Mouse (Mus musculus) MEL (cell line): ENCODE results near the gene Synrg. TPM values are rescaled to one million over a fixed set of nuclear protein-coding genes. Genes with fewer than 3 reads are reported as not detected.
A peak's percentile ranks its signal among the peaks of the same experiment; 100 is the strongest.

Source experiments
- DNase-seq: peaks from one replicate; pipeline ENCODE4 v3.0.0; 2011; ENCODE audit warnings: low read depth, low spot score
- H3K27ac ChIP-seq: 2 replicates; pipeline ENCODE4 v1.5.1; 2012; ENCODE audit warnings: low read depth, mild to moderate bottlenecking, control low read depth, low read length, moderate library complexity; ENCODE audit not compliant: control insufficient read depth
- H3K27me3 ChIP-seq, 2 experiments: fragments of 150-350 bp in 1 of 2; sonication (generic) in 1 of 2; 2 replicates each; pipeline ENCODE4 v1.6.1; 2012; ENCODE audit warnings: low read length in 2 of 2, mild to moderate bottlenecking in 2 of 2, improper control_type of control experiment in 1 of 2, moderate library complexity in 1 of 2; ENCODE audit not compliant: insufficient read depth in 2 of 2, control insufficient read depth in 1 of 2
- H3K36me3 ChIP-seq, 2 experiments: 2 replicates each; pipeline ENCODE4 v1.6.1; 2012 to 2014; ENCODE audit warnings: low read length in 2 of 2, improper control_type of control experiment in 1 of 2, inconsistent platforms in 1 of 2, mild to moderate bottlenecking in 1 of 2; ENCODE audit not compliant: insufficient read depth in 2 of 2, control insufficient read depth in 1 of 2
- H3K4me1 ChIP-seq, 2 experiments: fragments of 150-350 bp in 1 of 2; sonication (generic) in 1 of 2; 2 replicates each; pipeline ENCODE4 v1.6.1; 2012; ENCODE audit warnings: low read length in 2 of 2, improper control_type of control experiment in 1 of 2, mild to moderate bottlenecking in 1 of 2; ENCODE audit not compliant: insufficient read depth in 2 of 2, control insufficient read depth in 1 of 2
- H3K4me3 ChIP-seq, 2 experiments: fragments of 150-350 bp in 1 of 2; sonication (generic) in 1 of 2; 2 replicates each; pipeline ENCODE4 v1.5.1; 2012; ENCODE audit warnings: low read depth in 2 of 2, low read length in 2 of 2, mild to moderate bottlenecking in 2 of 2, moderate library complexity in 2 of 2, control low read depth in 1 of 2, improper control_type of control experiment in 1 of 2; ENCODE audit not compliant: control insufficient read depth in 1 of 2, insufficient read depth in 1 of 2
- H3K79me2 ChIP-seq: 2 replicates; pipeline ENCODE4 v1.6.1; 2012; ENCODE audit warnings: mild to moderate bottlenecking, low read length, moderate library complexity; ENCODE audit not compliant: control insufficient read depth, poor library complexity, insufficient read depth
- H3K9ac ChIP-seq: 2 replicates; pipeline ENCODE4 v1.6.1; 2012; ENCODE audit warnings: low read depth, mild to moderate bottlenecking, control low read depth, low read length, moderate library complexity; ENCODE audit not compliant: control insufficient read depth, poor library complexity, severe bottlenecking
- H3K9me3 ChIP-seq: fragments of 150-350 bp; sonication (generic); replicated peaks from 2 replicates; pipeline ENCODE4 v1.6.1; 2012; ENCODE audit warnings: mild to moderate bottlenecking, low read length, improper control_type of control experiment, moderate library complexity; ENCODE audit not compliant: insufficient read depth
- BHLHE40 ChIP-seq: IDR thresholded peaks from 2 replicates; pipeline ENCODE4 v1.6.1; 2012; ENCODE audit warnings: low read depth, mild to moderate bottlenecking, inconsistent platforms, low read length, improper control_type of control experiment, borderline replicate concordance
- CHD1 ChIP-seq: IDR thresholded peaks from 2 replicates; pipeline ENCODE4 v1.6.1; 2012; ENCODE audit warnings: low read depth, mild to moderate bottlenecking, inconsistent platforms, low read length, improper control_type of control experiment
- CHD2 ChIP-seq: IDR thresholded peaks from 2 replicates; pipeline ENCODE4 v1.6.1; 2011; ENCODE audit warnings: low read length, improper control_type of control experiment
- CTCF ChIP-seq, 3 experiments: IDR thresholded peaks in 2 of 3; conservative IDR thresholded peaks in 1 of 3; 2 replicates each; pipeline ENCODE4 v1.5.1; 2011 to 2012; ENCODE audit warnings: low read length in 3 of 3, low read depth in 2 of 3, mild to moderate bottlenecking in 2 of 3, improper control_type of control experiment in 1 of 3, inconsistent platforms in 1 of 3, mixed read lengths in 1 of 3, moderate library complexity in 1 of 3; ENCODE audit not compliant: control insufficient read depth in 1 of 3, insufficient read depth in 1 of 3, poor library complexity in 1 of 3, severe bottlenecking in 1 of 3
- E2F4 ChIP-seq: IDR thresholded peaks from 2 replicates; pipeline ENCODE4 v1.6.1; 2011; ENCODE audit warnings: low read depth, low read length, improper control_type of control experiment, borderline replicate concordance
- ELF1 ChIP-seq: IDR thresholded peaks from 2 replicates; pipeline ENCODE4 v1.6.1; 2014; ENCODE audit warnings: low read depth, mild to moderate bottlenecking, inconsistent platforms, low read length, improper control_type of control experiment, moderate library complexity
- EP300 ChIP-seq, 2 experiments: IDR thresholded peaks; 2 replicates each; pipeline ENCODE4 v1.6.1; 2011; ENCODE audit warnings: improper control_type of control experiment in 2 of 2, low read length in 2 of 2, low read depth in 1 of 2, mild to moderate bottlenecking in 1 of 2
- ETS1 ChIP-seq: IDR thresholded peaks from 2 replicates; pipeline ENCODE4 v1.6.1; 2012; ENCODE audit warnings: low read depth, mild to moderate bottlenecking, inconsistent platforms, low read length, improper control_type of control experiment, moderate library complexity
- GABPA ChIP-seq: IDR thresholded peaks from 2 replicates; pipeline ENCODE4 v1.6.1; 2012; ENCODE audit warnings: low read depth, mild to moderate bottlenecking, inconsistent platforms, low read length, improper control_type of control experiment, moderate library complexity
- GATA1 ChIP-seq: IDR thresholded peaks from 2 replicates; pipeline ENCODE4 v1.6.1; 2011; ENCODE audit warnings: low read depth, low read length, improper control_type of control experiment
- HCFC1 ChIP-seq: IDR thresholded peaks from 2 replicates; pipeline ENCODE4 v1.6.1; 2012; ENCODE audit warnings: low read depth, mild to moderate bottlenecking, inconsistent platforms, low read length, improper control_type of control experiment, moderate library complexity
- JUND ChIP-seq: IDR thresholded peaks from 2 replicates; pipeline ENCODE4 v1.6.1; 2011; ENCODE audit warnings: low read depth, mild to moderate bottlenecking, improper control_type of control experiment, low read length
- KAT2A ChIP-seq: conservative IDR thresholded peaks from 2 replicates; pipeline ENCODE4 v1.6.1; 2012; ENCODE audit warnings: low read depth, low read length, improper control_type of control experiment, inconsistent platforms
- MAX ChIP-seq: IDR thresholded peaks from 2 replicates; pipeline ENCODE4 v1.6.1; 2011; ENCODE audit warnings: low read length, improper control_type of control experiment
- MAZ ChIP-seq: IDR thresholded peaks from 2 replicates; pipeline ENCODE4 v1.6.1; 2012; ENCODE audit warnings: low read depth, mild to moderate bottlenecking, inconsistent platforms, low read length, improper control_type of control experiment
- MEF2A ChIP-seq: IDR thresholded peaks from 2 replicates; pipeline ENCODE4 v1.6.1; 2014; ENCODE audit warnings: low read depth, mild to moderate bottlenecking, inconsistent platforms, low read length, improper control_type of control experiment; ENCODE audit not compliant: poor library complexity, insufficient replicate concordance, severe bottlenecking; ENCODE audit errors: extremely low read depth
- MXI1 ChIP-seq: IDR thresholded peaks from 2 replicates; pipeline ENCODE4 v1.6.1; 2011; ENCODE audit warnings: mild to moderate bottlenecking, low read depth, low read length, improper control_type of control experiment
- MYB ChIP-seq: IDR thresholded peaks from 2 replicates; pipeline ENCODE4 v1.6.1; 2011; ENCODE audit warnings: mild to moderate bottlenecking, low read depth, low read length, improper control_type of control experiment
- MYC ChIP-seq: IDR thresholded peaks from 2 replicates; pipeline ENCODE4 v1.6.1; 2011; ENCODE audit warnings: low read depth, mild to moderate bottlenecking, low read length, improper control_type of control experiment, moderate library complexity
- NELFE ChIP-seq: IDR thresholded peaks from 2 replicates; pipeline ENCODE4 v1.6.1; 2011; ENCODE audit warnings: low read depth, low read length, improper control_type of control experiment
- NRF1 ChIP-seq: IDR thresholded peaks from 2 replicates; pipeline ENCODE4 v1.6.1; 2014; ENCODE audit warnings: low read depth, mild to moderate bottlenecking, inconsistent platforms, low read length, improper control_type of control experiment, moderate library complexity; ENCODE audit not compliant: poor library complexity, insufficient read depth, severe bottlenecking
- POLR2A ChIP-seq, 2 experiments: IDR thresholded peaks; 2 replicates each; pipeline ENCODE4 v1.6.1; 2011 to 2012; ENCODE audit warnings: low read length in 2 of 2, mild to moderate bottlenecking in 2 of 2, control low read depth in 1 of 2, improper control_type of control experiment in 1 of 2, low read depth in 1 of 2, moderate library complexity in 1 of 2; ENCODE audit not compliant: control insufficient read depth in 1 of 2, insufficient read depth in 1 of 2, poor library complexity in 1 of 2
- POLR2AphosphoS2 ChIP-seq: IDR thresholded peaks from 2 replicates; pipeline ENCODE4 v1.6.1; 2011; ENCODE audit warnings: low read length, improper control_type of control experiment
- POLR2AphosphoS5 ChIP-seq: IDR thresholded peaks from 2 replicates; pipeline ENCODE4 v1.6.1; 2012; ENCODE audit warnings: low read depth, borderline replicate concordance, mild to moderate bottlenecking, inconsistent platforms, low read length, moderate library complexity, mixed read lengths
- RAD21 ChIP-seq: IDR thresholded peaks from 2 replicates; pipeline ENCODE4 v1.6.1; 2011; ENCODE audit warnings: mild to moderate bottlenecking, low read depth, low read length, improper control_type of control experiment
- RCOR1 ChIP-seq: IDR thresholded peaks from 2 replicates; pipeline ENCODE4 v1.6.1; 2012; ENCODE audit warnings: low read depth, mild to moderate bottlenecking, inconsistent platforms, low read length, improper control_type of control experiment
- SIN3A ChIP-seq: IDR thresholded peaks from 2 replicates; pipeline ENCODE4 v1.6.1; 2012; ENCODE audit warnings: low read length, improper control_type of control experiment, inconsistent platforms
- SMC3 ChIP-seq: IDR thresholded peaks from 2 replicates; pipeline ENCODE4 v1.6.1; 2011; ENCODE audit warnings: low read depth, low read length, improper control_type of control experiment
- TAL1 ChIP-seq: IDR thresholded peaks from 2 replicates; pipeline ENCODE4 v1.6.1; 2012; ENCODE audit warnings: mild to moderate bottlenecking, inconsistent platforms, low read length, moderate library complexity, mixed read lengths
- TBP ChIP-seq: IDR thresholded peaks from 2 replicates; pipeline ENCODE4 v1.8.0; 2011; ENCODE audit warnings: low read depth, low read length, improper control_type of control experiment
- UBTF ChIP-seq: IDR thresholded peaks from 2 replicates; pipeline ENCODE4 v1.6.1; 2012; ENCODE audit warnings: low read depth, mild to moderate bottlenecking, inconsistent platforms, low read length, improper control_type of control experiment, moderate library complexity, borderline replicate concordance; ENCODE audit not compliant: insufficient read depth
- USF2 ChIP-seq, 2 experiments: IDR thresholded peaks; 2 replicates each; pipeline ENCODE4 v1.6.1; 2011 to 2012; ENCODE audit warnings: improper control_type of control experiment in 2 of 2, low read length in 2 of 2, borderline replicate concordance in 1 of 2, inconsistent platforms in 1 of 2, low read depth in 1 of 2, mild to moderate bottlenecking in 1 of 2; ENCODE audit not compliant: insufficient read depth in 1 of 2
- ZC3H11A ChIP-seq: IDR thresholded peaks from 2 replicates; pipeline ENCODE4 v1.6.1; 2012; ENCODE audit warnings: low read depth, mild to moderate bottlenecking, inconsistent platforms, low read length, improper control_type of control experiment
- ZKSCAN1 ChIP-seq: IDR thresholded peaks from 2 replicates; pipeline ENCODE4 v1.6.1; 2012; ENCODE audit warnings: low read depth, mild to moderate bottlenecking, inconsistent platforms, low read length, improper control_type of control experiment, moderate library complexity
- ZMIZ1 ChIP-seq: IDR thresholded peaks from 2 replicates; pipeline ENCODE4 v1.6.1; 2012; ENCODE audit warnings: low read depth, mild to moderate bottlenecking, inconsistent platforms, low read length, improper control_type of control experiment, moderate library complexity
- polyA plus RNA-seq, 2 experiments: library from polyadenylated mRNA; stranded (reverse) in 1 of 2; unstranded in 1 of 2; fragments of >175 nt in 1 of 2; fragments of >200 nt in 1 of 2; gene quantifications; 2 replicates each; pipeline versions ENCODE4 v1.2.1 to v1.2.4; 2012; ENCODE audit warnings: low replicate concordance in 2 of 2, low read depth in 1 of 2; ENCODE audit not compliant: insufficient read length in 2 of 2, insufficient read depth in 1 of 2, missing spikeins in 1 of 2
- total RNA-seq: library from RNA; depleted of rRNA; stranded (reverse); fragments of 300-350 nt; gene quantifications from 2 replicates; pipeline ENCODE4 v1.2.3, GENCODE M21; 2012

The Synrg gene
- total and polyA plus RNA-seq, 3 experiments, result 24.7 to 75.3 (median 26.4) TPM

DNA sequence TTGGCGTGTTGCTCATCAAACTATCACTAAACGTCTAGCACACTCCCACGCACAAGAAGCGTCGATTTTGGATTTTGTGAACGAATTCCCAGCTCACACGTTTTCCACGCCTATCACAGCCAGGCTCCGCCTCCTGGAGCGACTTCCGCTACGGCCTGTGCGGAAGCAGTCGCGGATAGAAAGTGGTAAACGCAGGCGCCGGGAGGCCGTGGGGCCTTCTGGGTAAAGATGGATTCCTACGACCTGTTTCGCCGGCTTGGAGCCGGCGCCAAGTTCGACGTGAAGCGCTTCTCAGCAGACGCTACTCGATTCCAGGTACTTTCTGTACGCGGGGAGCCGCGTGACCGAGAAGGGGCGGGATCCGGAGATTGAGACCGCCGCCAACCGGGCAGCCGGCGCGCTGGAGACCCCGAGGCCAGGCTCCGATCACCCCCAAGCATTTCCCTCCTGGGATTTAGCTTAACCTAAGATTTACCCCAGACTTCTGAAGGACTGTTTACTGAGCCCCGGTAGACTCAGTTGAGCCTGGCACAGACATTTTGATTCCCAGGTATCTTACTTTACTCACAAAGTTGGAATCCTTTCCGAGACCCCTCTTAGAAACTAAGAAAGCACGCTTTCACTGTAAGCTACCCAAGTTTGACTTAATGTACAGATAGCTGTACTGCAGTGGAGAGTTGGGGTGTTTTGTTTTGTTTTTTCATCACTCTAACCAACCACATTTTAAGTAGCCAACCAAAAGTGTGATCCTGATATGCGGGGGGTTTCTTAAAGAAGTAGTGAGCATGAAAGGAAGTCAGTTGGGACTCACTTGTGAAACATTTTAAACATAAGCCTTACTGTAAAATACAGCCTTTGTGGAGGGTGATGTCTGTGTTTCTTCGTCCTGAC is 22.0 kb upstream of the Synrg start, which contains the start of gene Ddx52:
Gene Ddx52 (plus strand): TSS at position 113 of the 891 bp plus-strand sequence.
- H3K9me3 ChIP-seq, result no peaks in the 10 kb centered on the region
- peak within 1 kb of the TSS; percentile 86 for H3K9ac ChIP-seq
- H3K27ac ChIP-seq, result peak within 1 kb of the TSS; percentile 67
- peak within 1 kb of the TSS; percentile 80 to 86 for H3K4me3 ChIP-seq
- H3K79me2 ChIP-seq, result peaks cover 13% of the 10 kb centered on the region
- peak; percentile 98 for DNase-seq
- H3K27me3 ChIP-seq, result no peaks in the 10 kb centered on the region
- H3K36me3 ChIP-seq, result peaks cover 12 to 13% of the 10 kb centered on the region in 2 experiments
- peaks cover 4 to 7% of the 10 kb centered on the region in 2 experiments; a peak in 1 of 4 replicates for H3K4me1 ChIP-seq
- TF ChIP-seq GABPA (no peak), SMC3 (no peak), TBP (peak; percentile 88), CHD2 (no peak), POLR2AphosphoS2 (peak; percentile 81; the same call in 1 of the 2 replicates), KAT2A (peak; percentile 86), POLR2AphosphoS5 (no peak), CHD1 (no peak), CTCF (IDR thresholded peaks at IDR 0.05 in 2 of 3, conservative IDR thresholded peaks at IDR 0.05 in 1 of 3; ENCODE audit: control insufficient read depth in 1 of 3, insufficient read depth in 1 of 3, low read depth in 2 of 3, low read length in 3 of 3, poor library complexity in 1 of 3, severe bottlenecking in 1 of 3) (no peak), MAZ (no peak), UBTF (no peak), RCOR1 (no peak), EP300 (IDR thresholded peaks at IDR 0.05; ENCODE audit: low read depth in 1 of 2, low read length in 2 of 2) (no peak), HCFC1 (peak; percentile 97), GATA1 (no peak), ZC3H11A (no peak), MEF2A (no peak), RAD21 (no peak), SIN3A (peak; percentile 95), MYC (peak; percentile 79; the same call in 1 of the 2 replicates), MAX (peak; percentile 88), NELFE (peak; percentile 90), MXI1 (peak; percentile 96), USF2 (IDR thresholded peaks at IDR 0.05; ENCODE audit: borderline replicate concordance in 1 of 2, insufficient read depth in 1 of 2, low read depth in 1 of 2, low read length in 2 of 2) (no peak), ZMIZ1 (peak; percentile 64; the same call in 1 of the 2 replicates), MYB (no peak), JUND (peak; percentile 59; the same call in 1 of the 2 replicates), POLR2A (IDR thresholded peaks at IDR 0.05; ENCODE audit: control insufficient read depth in 1 of 2, insufficient read depth in 1 of 2, low read depth in 1 of 2, low read length in 2 of 2, poor library complexity in 1 of 2) (peak; percentile 90 to 96), ETS1 (no peak), ZKSCAN1 (no peak), NRF1 (peak; percentile 74), E2F4 (no peak), ELF1 (peak; percentile 99), TAL1 (no peak), BHLHE40 (no peak)
